Mouse (Mus musculus) hindbrain, embryonic 16.5 days (tissue): ENCODE measurements at regions not wholly inside any gene's neighbourhood (a gene's known extent, or its start where the extent isn't known, plus 50 kb on each side); places are given as distances from the start of the nearest gene placed in this dataset.

ENCODE experiments used
- ATAC-seq: fragments of 200-750 bp; cut with Nextera tagmentation; 2 replicates; pipeline ENCODE4 v1.8.0; 2017; ENCODE audit warnings: moderate TSS enrichment, moderate library complexity
- H3K27ac ChIP-seq: fragments of 300-500 bp; sonication (generic); 2 replicates; pipeline ENCODE4 v1.5.1; 2014; ENCODE audit warnings: low read depth, mild to moderate bottlenecking, control low read depth, low read length, moderate library complexity
- H3K27me3 ChIP-seq: fragments of 300-500 bp; sonication (generic); replicated peaks from 2 replicates; pipeline ENCODE4 v1.6.1; 2014; ENCODE audit warnings: low read length; ENCODE audit not compliant: control insufficient read depth, insufficient read depth
- H3K36me3 ChIP-seq: fragments of 300-500 bp; sonication (generic); 2 replicates; pipeline ENCODE4 v1.6.1; 2014; ENCODE audit warnings: mild to moderate bottlenecking, low read length, moderate library complexity, mixed read lengths; ENCODE audit not compliant: control insufficient read depth, insufficient read depth
- H3K4me1 ChIP-seq: fragments of 300-500 bp; sonication (generic); 2 replicates; pipeline ENCODE4 v1.6.1; 2014; ENCODE audit warnings: low read depth, low read length; ENCODE audit not compliant: control insufficient read depth, insufficient read depth
- H3K4me2 ChIP-seq: fragments of 300-500 bp; sonication (generic); 2 replicates; pipeline ENCODE4 v1.6.1; 2014; ENCODE audit warnings: mild to moderate bottlenecking, low read length, control low read depth, moderate library complexity
- H3K4me3 ChIP-seq: fragments of 300-500 bp; sonication (generic); 2 replicates; pipeline ENCODE4 v1.5.1; 2014; ENCODE audit warnings: mild to moderate bottlenecking, low read length, control low read depth, moderate library complexity
- H3K9ac ChIP-seq: fragments of 300-500 bp; sonication (generic); 2 replicates; pipeline ENCODE4 v1.6.1; 2014; ENCODE audit warnings: low read depth, mild to moderate bottlenecking, control low read depth, low read length, moderate library complexity
- H3K9me3 ChIP-seq: fragments of 300-500 bp; sonication (generic); 2 replicates; pipeline ENCODE4 v1.6.1; 2014; ENCODE audit warnings: mild to moderate bottlenecking, low read length, moderate library complexity; ENCODE audit not compliant: control insufficient read depth
- WGBS: fragments of 180-500 bp; shearing (Covaris S2); extraction: QIAGEN DNeasy Blood & Tissue Kit; methylation state at CpG from one replicate; pipeline ENCODE4 v1.1.7; 2014; 5-methylcytosine and 5-hydroxymethylcytosine counted together

- Histone ChIP-seq H3K9ac (no peak overlapping the region), H3K9me3 (no peaks in the 10 kb centered on the region), H3K4me1 (no peaks in the 10 kb centered on the region), H3K4me2 (no peak overlapping the region), H3K4me3 (no peak overlapping the region), H3K27ac (no peak overlapping the region), H3K36me3 (no peaks in the 10 kb centered on the region), H3K27me3 (no peaks in the 10 kb centered on the region)
- ATAC-seq = no peak
- 85% methylated on average over 4 of the region's 4 CpGs for WGBS
Measured at GRCm38 (mm10) chr16:84581166-84581565, 66.2 kb downstream of the A730009L09Rik start.

GRCm38 (mm10) chr16:84583323-84583722 lies 68.4 kb downstream of the A730009L09Rik start:
- no peaks in the 10 kb centered on the region for H3K4me1 ChIP-seq
- ATAC-seq = no peak

GRCm38 (mm10) chr16:84583773-84584229 lies 68.9 kb downstream of the A730009L09Rik start:
- no peak overlapping the region for H3K9ac ChIP-seq
- H3K36me3 ChIP-seq = no peaks in the 10 kb centered on the region
- H3K27me3 ChIP-seq = no peaks in the 10 kb centered on the region
- no peaks in the 10 kb centered on the region for H3K4me1 ChIP-seq
- no peak for ATAC-seq
- H3K4me3 ChIP-seq = no peak overlapping the region
- H3K9me3 ChIP-seq = no peaks in the 10 kb centered on the region
- H3K4me2 ChIP-seq = no peak overlapping the region
- no peak overlapping the region for H3K27ac ChIP-seq
- 88% methylated on average over 19 of the region's 19 CpGs for WGBS

More at GRCm38 (mm10) chr16:84583323-84583722, 68.4 kb downstream of the A730009L09Rik start:
- WGBS = 87% methylated on average over 7 of the region's 7 CpGs
- H3K36me3 ChIP-seq = no peaks in the 10 kb centered on the region
- H3K27ac ChIP-seq = no peak overlapping the region
- H3K4me3 ChIP-seq = no peak overlapping the region
- H3K27me3 ChIP-seq = no peaks in the 10 kb centered on the region
- H3K9me3 ChIP-seq = no peaks in the 10 kb centered on the region
- H3K4me2 ChIP-seq = no peak overlapping the region
- H3K9ac ChIP-seq = no peak overlapping the region

- Histone ChIP-seq H3K27me3 (no peaks in the 10 kb centered on the region), H3K4me2 (no peak overlapping the region), H3K4me3 (no peak overlapping the region), H3K36me3 (no peaks in the 10 kb centered on the region), H3K9ac (no peak overlapping the region), H3K9me3 (no peaks in the 10 kb centered on the region), H3K27ac (no peak overlapping the region), H3K4me1 (no peaks in the 10 kb centered on the region)
- WGBS = 84% methylated on average over 14 of the region's 14 CpGs
- no peak for ATAC-seq
Measured at GRCm38 (mm10) chr16:84584724-84585399, 69.9 kb downstream of the A730009L09Rik start.

- no peak overlapping the region for H3K27ac ChIP-seq
- WGBS = 76% methylated on average over 2 of the region's 2 CpGs
- H3K4me3 ChIP-seq = no peak overlapping the region
- no peak overlapping the region for H3K4me2 ChIP-seq
- H3K36me3 ChIP-seq = no peaks in the 10 kb centered on the region
- no peaks in the 10 kb centered on the region for H3K4me1 ChIP-seq
- no peaks in the 10 kb centered on the region for H3K9me3 ChIP-seq
- no peak for ATAC-seq
- no peaks in the 10 kb centered on the region for H3K27me3 ChIP-seq
- H3K9ac ChIP-seq = no peak overlapping the region
Measured at GRCm38 (mm10) chr16:84592978-84593377, 78.1 kb downstream of the A730009L09Rik start.

GRCm38 (mm10) chr16:84602969-84603368 lies 88.0 kb downstream of the A730009L09Rik start:
- no peak overlapping the region for H3K4me2 ChIP-seq
- H3K9me3 ChIP-seq = no peaks in the 10 kb centered on the region
- H3K27ac ChIP-seq = no peak overlapping the region
- no peak for ATAC-seq
- H3K4me3 ChIP-seq = no peak overlapping the region
- 93% methylated on average over 8 of the region's 8 CpGs for WGBS
- H3K9ac ChIP-seq = no peak overlapping the region
- H3K27me3 ChIP-seq = no peaks in the 10 kb centered on the region
- no peaks in the 10 kb centered on the region for H3K36me3 ChIP-seq
- H3K4me1 ChIP-seq = no peaks in the 10 kb centered on the region

GRCm38 (mm10) chr16:84603465-84604205 lies 88.7 kb downstream of the A730009L09Rik start:
- H3K36me3 ChIP-seq = no peaks in the 10 kb centered on the region
- no peak overlapping the region for H3K9ac ChIP-seq
- no peaks in the 10 kb centered on the region for H3K4me1 ChIP-seq
- 94% methylated on average over 1 of the region's 1 CpGs for WGBS
- no peak for ATAC-seq
- H3K4me2 ChIP-seq = no peak overlapping the region
- no peaks in the 10 kb centered on the region for H3K9me3 ChIP-seq
- no peaks in the 10 kb centered on the region for H3K27me3 ChIP-seq
- no peak overlapping the region for H3K4me3 ChIP-seq
- H3K27ac ChIP-seq = no peak overlapping the region

- Histone ChIP-seq H3K9ac (no peak overlapping the region), H3K27ac (no peak overlapping the region), H3K9me3 (no peaks in the 10 kb centered on the region), H3K36me3 (no peaks in the 10 kb centered on the region), H3K4me2 (no peak overlapping the region), H3K4me3 (no peak overlapping the region), H3K27me3 (no peaks in the 10 kb centered on the region), H3K4me1 (no peaks in the 10 kb centered on the region)
- 91% methylated on average over 9 of the region's 9 CpGs for WGBS
- ATAC-seq = no peak
Measured at GRCm38 (mm10) chr16:84604272-84604975, 89.5 kb downstream of the A730009L09Rik start.
